Mouse (Mus musculus): Measurements from ENCODE around the gene Rxfp2. TPM values are rescaled to one million over a fixed set of nuclear protein-coding genes. Genes with fewer than 3 reads are reported as not detected.
A peak's percentile ranks its signal among the peaks of the same experiment; 100 is the strongest.

Gene Rxfp2
- 0.62 and 0.64 TPM in 2 replicates for polyA plus RNA-seq (2016; fragmentation: Nextera tagmentation; extraction: Ambion mirVana)

GRCm38 (mm10) chr5:150018656-150019055 is at the start of gene Rxfp2:
Rxfp2 (plus strand) TSS chr5:150018675.
- Histone ChIP-seq H3K36me3 (no peaks in the 10 kb centered on the region), H3K4me1 (peaks cover 24% of the 10 kb centered on the region), H3K27me3 (ENCODE audit: low read depth, poor library complexity, severe bottlenecking) (peaks cover 16% of the 10 kb centered on the region), H3K9me3 (replicated peaks) (0 out of 2 replicates have a peak, but pooled peaks cover 5% of the 10 kb centered on the region), H3K4me3 (no peak within 1 kb of the TSS), H3K27ac (replicated peaks) (no peak within 1 kb of the TSS)
- DNase-seq (ENCODE audit: low spot score) = no peak
- WGBS = 76% methylated on average over 19 of the region's 19 CpGs

- no peaks in the 10 kb centered on the region for H3K27me3 ChIP-seq (ENCODE audit: low read depth, poor library complexity, severe bottlenecking)
- H3K9me3 ChIP-seq (replicated peaks) = no peaks in the 10 kb centered on the region
- no peak overlapping the region for H3K27ac ChIP-seq (replicated peaks)
- WGBS = 92% methylated on average over 11 of the region's 11 CpGs
- H3K4me3 ChIP-seq = no peak overlapping the region
- H3K36me3 ChIP-seq = no peaks in the 10 kb centered on the region
- no peak for DNase-seq (ENCODE audit: low spot score)
- H3K4me1 ChIP-seq = no peaks in the 10 kb centered on the region
These were observed 48.2 kb upstream of the Rxfp2 start for GRCm38 (mm10) chr5:149970261-149970660.

- H3K4me3 ChIP-seq = no peak overlapping the region
- H3K36me3 ChIP-seq = no peaks in the 10 kb centered on the region
- DNase-seq (ENCODE audit: low spot score) = no peak
- H3K27ac ChIP-seq (replicated peaks) = no peak overlapping the region
- WGBS = 85% methylated on average over 2 of the region's 2 CpGs
- no peaks in the 10 kb centered on the region for H3K4me1 ChIP-seq
- H3K27me3 ChIP-seq (ENCODE audit: low read depth, poor library complexity, severe bottlenecking) = no peaks in the 10 kb centered on the region
- H3K9me3 ChIP-seq (replicated peaks) = peaks cover 3% of the 10 kb centered on the region; the same call in 1 of the 2 replicates
These were observed 41.4 kb upstream of the Rxfp2 start for GRCm38 (mm10) chr5:149977027-149977426.

GRCm38 (mm10) chr5:149983621-149984020 is 34.9 kb upstream of the Rxfp2 start:
- WGBS = 94% methylated on average over 4 of the region's 4 CpGs
- Histone ChIP-seq H3K9me3 (replicated peaks) (no peaks in the 10 kb centered on the region), H3K4me1 (no peaks in the 10 kb centered on the region), H3K4me3 (no peak overlapping the region), H3K27me3 (ENCODE audit: low read depth, poor library complexity, severe bottlenecking) (no peaks in the 10 kb centered on the region), H3K36me3 (no peaks in the 10 kb centered on the region), H3K27ac (replicated peaks) (no peak overlapping the region)
- DNase-seq (ENCODE audit: low spot score) = no peak

- Histone ChIP-seq H3K4me3 (no peak overlapping the region), H3K36me3 (no peaks in the 10 kb centered on the region), H3K27me3 (ENCODE audit: low read depth, poor library complexity, severe bottlenecking) (no peaks in the 10 kb centered on the region), H3K9me3 (replicated peaks) (peaks cover 7% of the 10 kb centered on the region; the same call in 1 of the 2 replicates), H3K27ac (replicated peaks) (no peak overlapping the region), H3K4me1 (peaks cover 4% of the 10 kb centered on the region; the same call in 1 of the 2 replicates)
- DNase-seq (ENCODE audit: low spot score) = no peak
- 81% methylated on average over 5 of the region's 5 CpGs for WGBS
These were observed 23.9 kb upstream of the Rxfp2 start for GRCm38 (mm10) chr5:149994578-149994977.

- Histone ChIP-seq H3K4me3 (no peak overlapping the region), H3K27me3 (ENCODE audit: low read depth, poor library complexity, severe bottlenecking) (no peaks in the 10 kb centered on the region), H3K27ac (replicated peaks) (no peak overlapping the region), H3K9me3 (replicated peaks) (peaks cover 7% of the 10 kb centered on the region; the same call in 1 of the 2 replicates), H3K36me3 (no peaks in the 10 kb centered on the region), H3K4me1 (no peaks in the 10 kb centered on the region)
- 91% methylated on average over 4 of the region's 4 CpGs for WGBS
- DNase-seq (ENCODE audit: low spot score) = no peak
These were observed 21.9 kb upstream of the Rxfp2 start for GRCm38 (mm10) chr5:149996614-149997013.

GRCm38 (mm10) chr5:149997321-149998034 is 21.0 kb upstream of the Rxfp2 start:
- 91% methylated on average over 22 of the region's 22 CpGs for whole genome bisulfite sequencing

GRCm38 (mm10) chr5:149998311-149998710 is 20.2 kb upstream of the Rxfp2 start:
- Histone ChIP-seq H3K9me3 (replicated peaks) (peaks cover 7% of the 10 kb centered on the region; the same call in 1 of the 2 replicates), H3K27ac (replicated peaks) (no peak overlapping the region), H3K4me3 (no peak overlapping the region), H3K36me3 (no peaks in the 10 kb centered on the region), H3K27me3 (ENCODE audit: low read depth, poor library complexity, severe bottlenecking) (no peaks in the 10 kb centered on the region), H3K4me1 (no peaks in the 10 kb centered on the region)
- WGBS = 65% methylated on average over 7 of the region's 7 CpGs
- DNase-seq (ENCODE audit: low spot score) = no peak

More at GRCm38 (mm10) chr5:149997321-149998034, 21.0 kb upstream of the Rxfp2 start:
- Histone ChIP-seq H3K27me3 (ENCODE audit: low read depth, poor library complexity, severe bottlenecking) (no peaks in the 10 kb centered on the region), H3K4me1 (no peaks in the 10 kb centered on the region), H3K27ac (replicated peaks) (no peak overlapping the region), H3K9me3 (replicated peaks) (peaks cover 7% of the 10 kb centered on the region; the same call in 1 of the 2 replicates), H3K4me3 (no peak overlapping the region), H3K36me3 (no peaks in the 10 kb centered on the region)
- DNase-seq (ENCODE audit: low spot score) = no peak

GRCm38 (mm10) chr5:150005355-150005754 is 13.1 kb upstream of the Rxfp2 start:
- no peaks in the 10 kb centered on the region for H3K36me3 ChIP-seq
- no peak overlapping the region for H3K27ac ChIP-seq (replicated peaks)
- no peaks in the 10 kb centered on the region for H3K9me3 ChIP-seq (replicated peaks)
- H3K27me3 ChIP-seq (ENCODE audit: low read depth, poor library complexity, severe bottlenecking) = no peaks in the 10 kb centered on the region
- no peak for DNase-seq (ENCODE audit: low spot score)
- WGBS = 47% methylated on average over 6 of the region's 6 CpGs
- no peak overlapping the region for H3K4me3 ChIP-seq
- H3K4me1 ChIP-seq = peaks cover 11% of the 10 kb centered on the region

- peak; percentile 55 for DNase-seq (ENCODE audit: low spot score)
- Histone ChIP-seq H3K4me3 (no peak overlapping the region), H3K4me1 (peaks cover 24% of the 10 kb centered on the region), H3K9me3 (replicated peaks) (0 out of 2 replicates have a peak, but pooled peaks cover 5% of the 10 kb centered on the region), H3K36me3 (no peaks in the 10 kb centered on the region), H3K27ac (replicated peaks) (no peak overlapping the region), H3K27me3 (ENCODE audit: low read depth, poor library complexity, severe bottlenecking) (peaks cover 16% of the 10 kb centered on the region)
- WGBS = 19% methylated on average over 10 of the region's 10 CpGs
These were observed 1.6 kb upstream of the Rxfp2 start for GRCm38 (mm10) chr5:150016861-150017260.

GRCm38 (mm10) chr5:150017672-150018071 is 803 bp upstream of the Rxfp2 start:
- no peak overlapping the region for H3K4me3 ChIP-seq
- peaks cover 24% of the 10 kb centered on the region for H3K4me1 ChIP-seq
- H3K27ac ChIP-seq (replicated peaks) = no peak overlapping the region
- H3K27me3 ChIP-seq (ENCODE audit: low read depth, poor library complexity, severe bottlenecking) = peaks cover 16% of the 10 kb centered on the region
- H3K9me3 ChIP-seq (replicated peaks) = 0 out of 2 replicates have a peak, but pooled peaks cover 5% of the 10 kb centered on the region
- H3K36me3 ChIP-seq = no peaks in the 10 kb centered on the region
- DNase-seq (ENCODE audit: low spot score) = no peak
- WGBS = 41% methylated on average over 9 of the region's 9 CpGs

GRCm38 (mm10) chr5:150020851-150021250 is 2.4 kb downstream of the Rxfp2 start:
- Histone ChIP-seq H3K27ac (replicated peaks) (no peak overlapping the region), H3K4me3 (no peak overlapping the region), H3K27me3 (ENCODE audit: low read depth, poor library complexity, severe bottlenecking) (peaks cover 16% of the 10 kb centered on the region), H3K9me3 (replicated peaks) (peaks cover 7% of the 10 kb centered on the region; the same call in 1 of the 2 replicates), H3K4me1 (peaks cover 22% of the 10 kb centered on the region), H3K36me3 (no peaks in the 10 kb centered on the region)
- 13% methylated on average over 6 of the region's 6 CpGs for WGBS
- DNase-seq (ENCODE audit: low spot score) = peak; percentile 79

GRCm38 (mm10) chr5:150021805-150022204 is 3.3 kb downstream of the Rxfp2 start:
- no peak for DNase-seq (ENCODE audit: low spot score)
- H3K4me3 ChIP-seq = no peak overlapping the region
- H3K9me3 ChIP-seq (replicated peaks) = peaks cover 7% of the 10 kb centered on the region; the same call in 1 of the 2 replicates
- 68% methylated on average over 4 of the region's 4 CpGs for WGBS
- H3K4me1 ChIP-seq = peaks cover 12% of the 10 kb centered on the region
- peaks cover 16% of the 10 kb centered on the region for H3K27me3 ChIP-seq (ENCODE audit: low read depth, poor library complexity, severe bottlenecking)
- H3K36me3 ChIP-seq = no peaks in the 10 kb centered on the region
- H3K27ac ChIP-seq (replicated peaks) = no peak overlapping the region

Data from midbrain, embryonic 10.5 days (tissue).